Mouse (Mus musculus) regulatory T cell (primary cell): ENCODE results near the gene Cryz.

Experiments used
- in situ Hi-C: fragments of 300-600 bp; cut with MboI, MseI; formaldehyde crosslinking; loops from one replicate; pipeline ENCODE4 v1.15.1; 2025; ENCODE audit warnings: high pct_unique_total_duplicates

The Cryz gene

GRCm38 (mm10) chr3:154670584-154670983 lies 74.1 kb downstream of the Cryz start:
- in situ Hi-C loops = no loop called here

DNA sequence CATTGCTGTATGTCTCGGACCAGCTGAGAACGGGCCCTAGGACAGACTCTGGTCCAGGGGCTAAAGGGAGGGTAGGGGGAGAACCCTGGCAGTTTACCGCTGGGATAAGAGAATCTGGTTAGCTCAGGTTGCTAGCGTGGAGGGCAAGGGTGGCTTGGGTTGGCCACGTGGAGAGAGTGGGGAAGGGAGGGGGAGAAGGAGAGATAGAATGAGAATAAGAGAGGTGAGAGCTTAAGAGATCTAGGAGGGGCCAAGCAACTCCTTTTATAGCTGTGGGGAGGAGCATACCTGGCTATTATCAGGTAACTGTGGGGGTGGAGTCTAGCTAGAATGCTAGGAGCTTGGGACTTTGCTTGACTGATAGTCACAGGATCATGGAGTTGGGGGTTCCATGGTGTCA lies 74.5 kb downstream of the Cryz start:
- in situ Hi-C loops = no loop called here
